Mouse (Mus musculus) embryonic fibroblast, embryonic 13.5 days (primary cell): Measurements from ENCODE around the gene Lhx2.

Experiments
- CTCF ChIP-seq: IDR thresholded peaks from 2 replicates; pipeline ENCODE4 v1.5.1; 2011; ENCODE audit warnings: mild to moderate bottlenecking, control low read depth, low read length, moderate library complexity, borderline replicate concordance; ENCODE audit not compliant: insufficient read depth
- POLR2A ChIP-seq: IDR thresholded peaks from 2 replicates; pipeline ENCODE4 v1.6.1; 2011; ENCODE audit warnings: low read depth, mild to moderate bottlenecking, control low read depth, low read length, moderate library complexity

DNA sequence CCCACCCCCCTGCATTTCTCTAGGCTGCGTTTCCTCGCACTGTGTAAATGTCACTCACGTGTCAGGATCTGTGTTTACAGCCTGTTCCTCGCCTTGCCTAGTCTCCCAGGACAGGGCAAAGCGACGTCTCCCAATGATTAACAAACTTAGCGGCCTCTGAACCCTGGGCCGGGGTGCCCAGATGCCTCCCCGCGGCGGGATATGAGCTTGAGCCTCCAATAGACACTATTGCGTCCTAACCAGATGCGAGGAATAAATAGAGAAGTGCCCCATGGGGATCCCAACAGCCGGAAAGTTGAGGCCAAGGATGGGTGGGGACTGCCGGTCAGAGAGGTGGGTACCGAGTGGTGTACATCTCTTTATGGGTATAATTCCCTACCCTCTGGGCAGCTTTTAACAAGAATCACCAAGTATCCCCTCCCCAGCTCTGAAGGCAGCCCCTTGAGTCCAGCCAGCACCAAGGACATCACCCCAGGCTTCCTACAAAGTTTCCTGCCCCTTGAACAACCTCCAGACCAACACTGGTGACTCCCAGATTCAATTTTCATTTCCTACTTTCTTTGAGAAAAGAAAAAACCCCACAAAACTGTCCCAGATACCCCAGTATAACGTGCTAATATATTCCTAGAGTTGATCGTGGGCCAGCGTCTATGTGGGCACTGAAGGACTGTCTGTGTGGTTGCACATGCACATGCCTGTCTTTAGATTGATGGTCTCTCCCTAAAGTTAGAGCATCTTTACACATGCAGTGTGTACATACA, 9.8 kb downstream of the Lhx2 start:
- TF ChIP-seq POLR2A (no peak), CTCF (no peak)
